Mouse (Mus musculus): ENCODE results near the gene Aif1.

DNA sequence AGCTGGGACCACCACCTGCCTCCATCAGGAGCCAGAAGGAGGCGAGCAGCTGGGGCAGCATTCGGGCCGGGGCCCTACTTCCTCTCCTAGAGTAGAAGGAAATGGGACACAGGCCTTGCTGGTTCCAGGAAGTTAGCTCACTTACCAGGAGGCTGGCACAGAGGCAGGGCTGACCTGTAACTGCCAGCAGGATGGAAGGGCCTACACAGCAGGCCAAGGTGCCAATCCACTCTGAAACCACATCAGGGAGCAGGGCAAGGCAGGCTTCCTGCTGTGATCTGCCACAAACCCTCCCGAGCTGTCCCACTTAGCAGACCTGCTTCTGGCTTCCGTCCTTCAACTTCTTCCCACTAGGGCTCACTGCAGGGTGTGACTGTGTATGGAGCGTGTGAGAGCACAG is 46.4 kb upstream of the Aif1 start:
- TF ChIP-seq CTCF (IDR thresholded peaks at IDR 0.05; ENCODE audit: low read depth, low read length) (no peak), POLR2A (IDR thresholded peaks at IDR 0.05; ENCODE audit: borderline replicate concordance, low read depth, low read length) (no peak)
